Mouse (Mus musculus) kidney, adult 2 months (tissue): ENCODE data around the gene Cabin1.

ENCODE experiments used
- CTCF ChIP-seq: fragments of 200-500 bp; conservative IDR thresholded peaks from 2 replicates; pipeline ENCODE4 v1.5.1; 2011; ENCODE audit warnings: low read depth, mild to moderate bottlenecking, control low read depth, low read length, moderate library complexity, mixed read lengths; ENCODE audit not compliant: insufficient read depth, insufficient read length
- POLR2A ChIP-seq: fragments of 200-500 bp; IDR thresholded peaks from one replicate; pipeline ENCODE4 v1.6.1; 2011; ENCODE audit warnings: low read depth, low read length, control low read depth

- TF ChIP-seq POLR2A (no peak), CTCF (no peak)
These were observed 113.7 kb downstream of the Cabin1 start for GRCm38 (mm10) chr10:75650306-75650902.
